Mouse (Mus musculus): ENCODE data around the gene Ccdc60. TPM values are rescaled to one million over a fixed set of nuclear protein-coding genes. Genes with fewer than 3 reads are reported as not detected.

Gene Ccdc60
- total RNA-seq, 2 experiments from 2014 or later = 0.12 TPM; not detected in 1

Other genes with a start within 250 kb of the Ccdc60 start
- not detected for gene Tmem233, start 205.7 kb downstream of the Ccdc60 start, total RNA-seq (2021)
- gene Hspb8, start 133.9 kb upstream of the Ccdc60 start, total RNA-seq (2021) = 10 to 100 TPM; 75.1 to 75.9 TPM